Mouse (Mus musculus) stomach, postnatal 0 days (tissue): Measurements from ENCODE around the gene Tyro3. TPM values are rescaled to one million over a fixed set of nuclear protein-coding genes. Genes with fewer than 3 reads are reported as not detected.

ENCODE experiments used
- ATAC-seq: fragments of 200-750 bp; cut with Nextera tagmentation; 2 replicates; pipeline ENCODE4 v1.8.0; 2017; ENCODE audit not compliant: low FRiP score, low TSS enrichment
- DNase-seq: peaks from one replicate; pipeline ENCODE4 v3.0.0-alpha.2; 2016; ENCODE audit warnings: low spot score
- H3K27ac ChIP-seq: fragments of 300-500 bp; sonication (generic); replicated peaks from 2 replicates; pipeline ENCODE4 v1.5.1; 2014; ENCODE audit warnings: mild to moderate bottlenecking, control low read depth
- H3K27me3 ChIP-seq: fragments of 300-500 bp; sonication (generic); 2 replicates; pipeline ENCODE4 v1.6.1; 2014; ENCODE audit warnings: low read length; ENCODE audit not compliant: control insufficient read depth, insufficient read depth
- H3K36me3 ChIP-seq: fragments of 300-500 bp; sonication (generic); 2 replicates; pipeline ENCODE4 v1.6.1; 2014; ENCODE audit warnings: low read length, mixed read lengths; ENCODE audit not compliant: control insufficient read depth, insufficient read depth
- H3K4me1 ChIP-seq: fragments of 300-500 bp; sonication (generic); replicated peaks from 2 replicates; pipeline ENCODE4 v1.6.1; 2014; ENCODE audit warnings: antibody characterized with exemption; ENCODE audit not compliant: control insufficient read depth, insufficient read depth
- H3K4me2 ChIP-seq: fragments of 300-500 bp; sonication (generic); replicated peaks from 2 replicates; pipeline ENCODE4 v1.6.1; 2014; ENCODE audit warnings: low read depth, mild to moderate bottlenecking, control low read depth, moderate library complexity
- H3K4me3 ChIP-seq: fragments of 300-500 bp; sonication (generic); 2 replicates; pipeline ENCODE4 v1.5.1; 2014; ENCODE audit warnings: low read depth, low read length, control low read depth
- H3K9ac ChIP-seq: fragments of 300-500 bp; sonication (generic); 2 replicates; pipeline ENCODE4 v1.6.1; 2014; ENCODE audit warnings: mild to moderate bottlenecking, low read length, control low read depth, mixed read lengths
- H3K9me3 ChIP-seq: fragments of 300-500 bp; sonication (generic); 2 replicates; pipeline ENCODE4 v1.6.1; 2016; ENCODE audit warnings: low read length; ENCODE audit not compliant: control insufficient read depth
- CTCF ChIP-seq: IDR thresholded peaks from 2 replicates; pipeline ENCODE4 v1.5.1; 2016; ENCODE audit warnings: antibody characterized with exemption, low read depth, mild to moderate bottlenecking, moderate library complexity
- EP300 ChIP-seq: optimal IDR thresholded peaks from 2 replicates; pipeline ENCODE3; 2016; ENCODE audit warnings: antibody characterized with exemption
- WGBS: fragments of 180-500 bp; shearing (Covaris S2); extraction: QIAGEN DNeasy Blood & Tissue Kit; methylation state at CpG from one replicate; pipeline ENCODE4 v1.1.7; 2014; 5-methylcytosine and 5-hydroxymethylcytosine counted together
- polyA plus RNA-seq: library from polyadenylated mRNA; unstranded; fragments of >200 nt; fragmentation: Nextera tagmentation; extraction: Ambion mirVana; gene quantifications from 2 replicates; pipeline ENCODE4 v1.2.1, GENCODE M21; 2015

Tyro3 gene
- polyA plus RNA-seq, 1 experiment from 2014 or later, result 20.6 TPM

- no peaks in the 10 kb centered on the region for H3K27me3 ChIP-seq
- H3K9ac ChIP-seq, result peak overlapping the region; percentile 27; the same call in 1 of the 2 replicates
- H3K36me3 ChIP-seq, result peaks cover 4% of the 10 kb centered on the region
- peak; percentile 83 for DNase-seq
- WGBS, result 57% methylated on average over 10 of the region's 10 CpGs
- TF ChIP-seq EP300 (no peak), CTCF (no peak)
- H3K4me1 ChIP-seq, result peaks cover 7% of the 10 kb centered on the region
- H3K9me3 ChIP-seq, result no peaks in the 10 kb centered on the region
- peak overlapping the region; percentile 28 for H3K4me2 ChIP-seq
- ATAC-seq, result peak; percentile 69
- peak overlapping the region; percentile 53 for H3K27ac ChIP-seq
- H3K4me3 ChIP-seq, result no peak overlapping the region
Observed at GRCm38 (mm10) chr2:119802767-119803617, 5.5 kb downstream of the Tyro3 start.

DNA sequence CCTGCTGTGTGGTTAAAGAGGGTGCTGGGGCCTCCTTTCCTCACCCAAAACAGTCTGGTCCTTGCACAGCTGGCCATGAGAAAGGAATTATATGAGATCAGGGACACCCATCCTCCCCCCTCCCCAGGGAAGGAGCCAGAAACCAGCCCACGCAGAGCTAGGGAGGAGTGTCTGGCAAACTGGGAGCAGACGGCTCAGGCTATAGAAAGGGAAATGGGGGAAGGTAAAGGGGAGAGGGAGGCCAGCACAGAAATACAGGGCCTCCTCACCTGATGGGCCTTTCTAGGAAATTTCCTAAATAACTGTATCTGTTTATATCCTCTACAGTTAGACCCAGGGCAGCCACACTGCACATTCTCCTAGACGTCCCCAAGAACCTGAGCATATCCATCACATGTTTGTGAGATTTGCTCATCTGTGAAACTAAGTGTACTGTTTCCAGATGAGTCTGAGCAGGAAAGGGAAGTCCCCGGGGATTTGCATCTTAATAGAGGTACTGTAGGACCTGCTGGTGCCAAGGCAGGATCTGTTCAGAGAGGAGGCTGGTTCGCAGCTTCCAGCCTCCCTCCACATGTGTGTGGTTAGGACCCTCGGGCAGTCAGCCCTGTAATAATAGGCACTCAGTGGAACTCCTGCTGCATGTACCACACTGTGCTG lies 6.2 kb downstream of the Tyro3 start:
- Histone ChIP-seq H3K9me3 (no peaks in the 10 kb centered on the region), H3K27me3 (no peaks in the 10 kb centered on the region), H3K4me3 (no peak overlapping the region), H3K4me2 (no peak overlapping the region), H3K4me1 (peaks cover 7% of the 10 kb centered on the region), H3K36me3 (peaks cover 4% of the 10 kb centered on the region), H3K27ac (0 out of 2 replicates have a peak overlapping the region, but pooled peaks have one; percentile 0), H3K9ac (no peak overlapping the region)
- WGBS, result 37% methylated on average over 6 of the region's 6 CpGs
- ATAC-seq, result no peak
- no peak for DNase-seq
- TF ChIP-seq EP300, result no peak
- no peak for TF ChIP-seq CTCF

GRCm38 (mm10) chr2:119804275-119804628 lies 6.7 kb downstream of the Tyro3 start:
- Histone ChIP-seq H3K9ac (no peak overlapping the region), H3K4me1 (peaks cover 7% of the 10 kb centered on the region), H3K27ac (no peak overlapping the region), H3K9me3 (no peaks in the 10 kb centered on the region), H3K4me3 (no peak overlapping the region), H3K36me3 (peaks cover 4% of the 10 kb centered on the region), H3K27me3 (no peaks in the 10 kb centered on the region), H3K4me2 (no peak overlapping the region)
- no peak for TF ChIP-seq CTCF
- no peak for TF ChIP-seq EP300
- 69% methylated on average over 5 of the region's 5 CpGs for WGBS
- no peak for ATAC-seq
- DNase-seq, result no peak

DNA sequence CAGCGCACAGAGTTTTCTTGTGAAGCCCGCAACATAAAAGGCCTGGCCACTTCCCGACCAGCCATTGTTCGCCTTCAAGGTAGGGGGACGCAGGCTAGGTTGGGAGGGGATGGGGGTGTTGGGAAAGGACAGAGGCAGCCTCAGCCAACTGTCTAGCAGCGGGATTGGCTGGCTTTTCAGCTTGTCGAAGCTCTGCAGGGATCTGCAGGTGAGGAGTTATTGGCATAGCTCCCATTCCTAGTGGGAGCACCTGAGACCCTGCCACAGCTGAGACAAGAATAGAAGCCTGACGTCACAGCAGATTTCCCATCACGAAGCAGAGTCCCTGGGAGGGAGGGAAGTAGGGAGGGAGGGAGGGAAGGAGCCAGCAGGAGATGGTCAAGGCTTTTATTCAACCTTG lies 7.2 kb downstream of the Tyro3 start:
- peaks cover 4% of the 10 kb centered on the region for H3K36me3 ChIP-seq
- H3K9ac ChIP-seq, result no peak overlapping the region
- TF ChIP-seq EP300 (no peak), CTCF (no peak)

DNA sequence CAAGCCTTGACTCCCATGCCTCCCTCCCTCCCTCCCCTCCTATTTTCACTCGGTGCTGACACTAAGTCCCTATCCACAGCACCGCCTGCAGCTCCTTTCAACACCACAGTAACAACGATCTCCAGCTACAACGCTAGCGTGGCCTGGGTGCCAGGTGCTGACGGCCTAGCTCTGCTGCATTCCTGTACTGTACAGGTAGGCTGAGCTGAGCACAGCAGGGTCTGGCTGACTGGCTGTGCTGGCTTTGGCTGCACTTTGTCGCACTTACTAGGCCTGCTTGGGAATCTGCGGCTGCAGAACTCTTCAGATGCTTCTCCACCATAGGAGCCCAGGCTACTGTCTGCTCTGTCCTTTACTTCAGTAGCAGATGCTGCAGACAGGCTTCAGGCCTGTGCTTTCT lies 8.0 kb downstream of the Tyro3 start:
- Histone ChIP-seq H3K9ac (no peak overlapping the region), H3K4me1 (peaks cover 7% of the 10 kb centered on the region), H3K4me3 (no peak overlapping the region), H3K4me2 (no peak overlapping the region), H3K27ac (no peak overlapping the region), H3K27me3 (no peaks in the 10 kb centered on the region), H3K36me3 (peaks cover 4% of the 10 kb centered on the region), H3K9me3 (no peaks in the 10 kb centered on the region)
- no peak for ATAC-seq
- WGBS, result 61% methylated on average over 7 of the region's 8 CpGs
- TF ChIP-seq EP300 (no peak), CTCF (no peak)
- no peak for DNase-seq

More for the DNA sequence above, 7.2 kb downstream of the Tyro3 start:
- Histone ChIP-seq H3K27ac (no peak overlapping the region), H3K4me1 (peaks cover 7% of the 10 kb centered on the region), H3K9me3 (no peaks in the 10 kb centered on the region), H3K4me3 (no peak overlapping the region), H3K4me2 (no peak overlapping the region), H3K27me3 (no peaks in the 10 kb centered on the region)
- 59% methylated on average over 9 of the region's 9 CpGs for WGBS
- ATAC-seq (no peak), DNase-seq (no peak)

DNA sequence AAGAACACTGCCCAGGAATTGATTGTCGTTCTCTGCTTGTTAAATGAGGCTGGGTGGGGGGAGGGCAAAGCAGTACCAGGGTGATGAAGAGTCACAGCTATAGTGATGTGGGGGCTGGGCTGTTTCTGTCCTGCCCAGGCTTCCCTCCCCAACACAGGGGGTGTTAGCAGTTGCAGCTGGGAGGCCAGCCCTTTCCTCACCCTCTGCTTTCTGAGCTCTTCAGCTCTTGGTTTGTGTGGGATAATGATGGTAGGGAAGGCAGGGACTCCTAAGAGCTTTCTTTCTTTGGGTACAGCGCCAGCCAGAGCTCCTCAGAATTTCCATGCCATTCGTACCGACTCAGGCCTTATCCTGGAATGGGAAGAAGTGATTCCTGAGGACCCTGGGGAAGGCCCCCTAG lies 10.9 kb downstream of the Tyro3 start:
- Histone ChIP-seq H3K4me1 (peaks cover 2% of the 10 kb centered on the region; the same call in 1 of the 2 replicates), H3K4me3 (no peak overlapping the region), H3K27ac (no peak overlapping the region), H3K36me3 (peaks cover 8% of the 10 kb centered on the region), H3K27me3 (no peaks in the 10 kb centered on the region), H3K9ac (no peak overlapping the region), H3K4me2 (no peak overlapping the region), H3K9me3 (no peaks in the 10 kb centered on the region)
- DNase-seq, result no peak
- TF ChIP-seq EP300 (no peak), CTCF (no peak)
- ATAC-seq, result no peak
- 41% methylated on average over 4 of the region's 4 CpGs for WGBS
